Mouse (Mus musculus) heart, embryonic 12.5 days (tissue): ENCODE measurements around the gene Bhlha15. TPM values are rescaled to one million over a fixed set of nuclear protein-coding genes. Genes with fewer than 3 reads are reported as not detected.
A peak's percentile ranks its signal among the peaks of the same experiment; 100 is the strongest.

ENCODE experiments used
- ATAC-seq: fragments of 200-750 bp; cut with Nextera tagmentation; 2 replicates; pipeline ENCODE4 v1.8.0; 2017; ENCODE audit warnings: moderate TSS enrichment, moderate library complexity; ENCODE audit not compliant: insufficient number of reproducible peaks, low FRiP score
- H3K27ac ChIP-seq: fragments of 300-500 bp; sonication (generic); 2 replicates; pipeline ENCODE4 v1.5.1; 2016; ENCODE audit warnings: mild to moderate bottlenecking, moderate library complexity; ENCODE audit not compliant: poor library complexity, severe bottlenecking
- H3K27me3 ChIP-seq: fragments of 300-500 bp; sonication (generic); replicated peaks from 2 replicates; pipeline ENCODE4 v1.6.1; 2016; ENCODE audit warnings: mild to moderate bottlenecking, moderate library complexity
- H3K36me3 ChIP-seq: fragments of 300-500 bp; sonication (generic); 2 replicates; pipeline ENCODE4 v1.6.1; 2016; ENCODE audit warnings: mild to moderate bottlenecking, moderate library complexity
- H3K4me1 ChIP-seq: fragments of 300-500 bp; sonication (generic); replicated peaks from 2 replicates; pipeline ENCODE4 v1.6.1; 2016; ENCODE audit warnings: mild to moderate bottlenecking
- H3K4me2 ChIP-seq: fragments of 300-500 bp; sonication (generic); 2 replicates; pipeline ENCODE4 v1.6.1; 2016; ENCODE audit warnings: mild to moderate bottlenecking, moderate library complexity
- H3K4me3 ChIP-seq: fragments of 300-500 bp; sonication (generic); 2 replicates; pipeline ENCODE4 v1.5.1; 2016; ENCODE audit warnings: mild to moderate bottlenecking
- H3K9ac ChIP-seq: fragments of 300-500 bp; sonication (generic); 2 replicates; pipeline ENCODE4 v1.6.1; 2016; ENCODE audit warnings: mild to moderate bottlenecking, moderate library complexity
- H3K9me3 ChIP-seq: fragments of 300-500 bp; sonication (generic); replicated peaks from 2 replicates; pipeline ENCODE4 v1.6.1; 2016; ENCODE audit warnings: mild to moderate bottlenecking, moderate library complexity
- WGBS: fragments of 180-500 bp; shearing (Covaris S2); methylation state at CpG from one replicate; pipeline ENCODE4 v1.1.7; 2016; 5-methylcytosine and 5-hydroxymethylcytosine counted together
- polyA plus RNA-seq: library from polyadenylated mRNA; unstranded; fragments of >200 nt; fragmentation: Nextera tagmentation; extraction: Ambion mirVana; gene quantifications from 2 replicates; pipeline ENCODE4 v1.2.1, GENCODE M21; 2016

Bhlha15 gene
- polyA plus RNA-seq, 1 experiment from 2014 or later = 0.46 TPM

DNA sequence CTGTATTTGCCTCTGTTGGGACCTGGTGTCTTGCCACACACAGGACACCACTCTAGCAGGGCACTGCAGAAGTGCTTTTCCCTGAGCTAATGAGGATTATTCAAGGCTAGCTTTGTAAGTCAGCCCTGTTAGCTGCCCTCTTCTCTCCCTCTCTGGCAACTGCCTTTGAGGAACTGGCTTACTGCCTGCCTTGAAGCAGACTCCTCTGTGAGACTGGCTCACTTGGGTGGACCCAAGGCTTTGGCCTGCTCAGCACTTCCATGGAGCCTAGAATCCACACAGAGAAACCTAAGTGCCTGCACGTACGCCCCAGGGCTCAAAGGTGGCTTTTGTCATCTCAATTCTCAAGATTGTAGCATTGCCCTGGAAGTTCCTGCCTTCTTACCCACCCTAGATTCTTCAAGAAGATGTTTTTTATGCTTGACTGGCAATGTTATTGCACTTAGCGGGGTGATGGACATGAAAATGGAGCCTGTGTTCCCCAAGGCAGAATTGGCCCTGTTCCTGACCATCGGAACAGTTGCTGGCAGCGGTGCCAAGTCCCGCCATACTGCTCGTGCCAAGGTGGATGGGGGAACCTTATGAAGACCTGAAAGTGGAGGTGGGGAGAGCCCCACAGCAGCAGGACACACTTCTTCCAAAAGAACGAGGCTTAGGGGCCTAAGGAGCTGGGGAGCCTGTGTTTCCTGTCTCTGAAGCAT is 20.7 kb upstream of the Bhlha15 start:
- H3K9ac ChIP-seq = no peak overlapping the region
- H3K4me1 ChIP-seq = no peaks in the 10 kb centered on the region
- no peaks in the 10 kb centered on the region for H3K9me3 ChIP-seq
- no peak overlapping the region for H3K4me3 ChIP-seq
- no peak overlapping the region for H3K4me2 ChIP-seq
- no peak overlapping the region for H3K27ac ChIP-seq
- peaks cover 59% of the 10 kb centered on the region for H3K36me3 ChIP-seq
- no peaks in the 10 kb centered on the region for H3K27me3 ChIP-seq
- no peak for ATAC-seq
- WGBS = 85% methylated on average over 8 of the region's 8 CpGs

DNA sequence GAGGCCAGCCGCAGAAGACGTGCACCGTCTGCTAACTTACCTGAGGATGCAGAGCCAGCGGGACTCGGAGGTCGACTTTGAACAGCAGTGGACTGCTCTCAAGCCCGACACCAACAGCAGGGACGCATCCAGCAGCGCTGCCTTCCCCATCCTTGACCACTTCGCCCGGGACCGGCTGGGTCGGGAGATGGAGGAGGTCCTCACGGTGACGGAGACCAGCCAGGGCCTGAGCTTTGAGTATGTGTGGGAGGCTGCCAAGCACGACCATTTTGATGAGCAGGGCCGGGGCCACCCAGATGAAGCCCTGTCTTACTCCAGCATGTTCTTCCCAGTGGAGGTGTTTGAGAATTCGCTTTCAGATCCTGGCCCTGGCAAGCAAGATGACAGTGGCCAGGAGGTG is 16.4 kb upstream of the Bhlha15 start:
- Histone ChIP-seq H3K9me3 (no peaks in the 10 kb centered on the region), H3K9ac (no peak overlapping the region), H3K27me3 (no peaks in the 10 kb centered on the region), H3K4me3 (no peak overlapping the region), H3K4me2 (no peak overlapping the region), H3K27ac (no peak overlapping the region), H3K4me1 (no peaks in the 10 kb centered on the region), H3K36me3 (peaks cover 73% of the 10 kb centered on the region)
- WGBS = 92% methylated on average over 18 of the region's 18 CpGs
- no peak for ATAC-seq

DNA sequence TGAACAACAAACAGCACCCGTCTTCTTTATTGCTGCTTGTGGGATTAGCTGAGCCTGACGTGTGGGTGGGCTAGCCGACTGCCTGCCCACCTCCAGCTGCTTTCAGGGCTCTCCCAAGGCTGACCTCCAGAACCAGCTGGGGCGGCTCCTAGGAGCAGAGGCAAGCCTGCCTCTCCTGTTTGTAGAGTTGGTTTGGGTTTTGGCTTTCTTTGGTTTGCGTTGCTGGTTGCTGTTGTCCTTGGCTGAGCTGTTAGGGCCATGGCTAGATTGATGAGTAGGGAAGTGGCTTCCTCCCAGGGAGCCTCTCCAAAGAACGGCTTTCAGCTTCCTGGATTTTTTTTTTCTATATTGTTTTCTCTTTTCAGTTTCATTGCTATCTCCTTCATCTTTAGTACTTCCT is 11.9 kb upstream of the Bhlha15 start:
- no peak overlapping the region for H3K27ac ChIP-seq
- ATAC-seq = no peak
- 61% methylated on average over 6 of the region's 6 CpGs for WGBS
- no peak overlapping the region for H3K9ac ChIP-seq
- no peak overlapping the region for H3K4me3 ChIP-seq
- peaks cover 13% of the 10 kb centered on the region for H3K4me1 ChIP-seq
- H3K27me3 ChIP-seq = no peaks in the 10 kb centered on the region
- H3K36me3 ChIP-seq = peaks cover 54% of the 10 kb centered on the region
- no peak overlapping the region for H3K4me2 ChIP-seq
- H3K9me3 ChIP-seq = no peaks in the 10 kb centered on the region

DNA sequence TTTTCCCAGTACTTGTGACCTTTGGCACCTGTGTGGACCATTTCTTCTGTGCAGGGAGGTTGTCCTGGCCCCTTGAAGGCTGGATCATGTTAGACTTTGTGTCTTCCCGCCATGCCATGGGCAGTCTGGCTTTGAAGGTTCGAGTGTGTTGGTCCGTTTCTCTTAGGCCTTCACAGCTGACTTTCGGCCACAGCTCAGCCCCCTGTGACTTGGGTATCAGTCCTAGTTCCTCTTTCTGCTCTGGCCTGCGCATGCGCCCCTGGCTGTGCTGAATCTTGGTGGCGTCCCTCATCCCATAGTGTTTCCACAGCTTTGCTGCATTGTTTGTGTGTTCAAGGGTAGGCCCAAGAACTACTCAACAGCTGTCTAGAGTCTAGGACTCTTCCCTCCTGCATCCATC is 8.8 kb upstream of the Bhlha15 start:
- H3K4me1 ChIP-seq = peaks cover 20% of the 10 kb centered on the region
- no peak overlapping the region for H3K9ac ChIP-seq
- H3K27ac ChIP-seq = no peak overlapping the region
- ATAC-seq = no peak
- no peak overlapping the region for H3K4me2 ChIP-seq
- 86% methylated on average over 7 of the region's 7 CpGs for WGBS
- no peaks in the 10 kb centered on the region for H3K27me3 ChIP-seq
- no peak overlapping the region for H3K4me3 ChIP-seq
- H3K9me3 ChIP-seq = no peaks in the 10 kb centered on the region
- peaks cover 41% of the 10 kb centered on the region for H3K36me3 ChIP-seq

DNA sequence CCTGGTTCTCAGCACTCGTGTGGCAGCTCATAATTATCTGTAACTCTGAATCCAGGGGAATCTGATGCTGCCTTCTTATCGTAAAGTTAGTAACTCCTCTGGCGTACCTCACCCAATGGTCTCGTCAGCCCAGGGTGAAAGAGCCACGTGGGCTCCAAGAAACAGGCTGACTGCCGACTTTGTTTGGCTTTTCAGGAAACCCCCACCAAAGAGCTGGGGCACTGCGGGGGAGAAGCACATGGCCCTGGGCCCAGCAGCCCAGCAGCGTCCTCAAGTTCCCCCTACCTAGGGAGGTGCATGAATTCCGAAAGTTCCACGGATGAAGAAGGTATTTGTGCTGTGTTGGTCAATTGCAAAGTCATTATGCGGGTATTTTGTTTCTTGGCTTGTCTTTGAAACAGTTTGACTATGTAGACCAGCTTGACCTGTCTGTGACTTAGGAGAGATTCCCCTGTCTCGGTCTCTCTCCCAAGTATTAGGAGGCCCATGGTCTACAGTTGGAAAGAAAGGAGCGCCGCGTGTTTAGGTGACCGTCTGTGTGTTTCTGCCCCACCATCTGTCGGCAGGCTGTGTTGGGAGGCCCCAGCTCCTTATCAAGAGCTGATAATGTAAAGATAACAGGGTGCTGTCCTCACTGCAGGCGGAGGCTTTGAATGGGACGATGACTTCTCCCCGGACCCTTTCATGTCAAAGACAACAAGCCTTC is 7.4 kb upstream of the Bhlha15 start:
- Histone ChIP-seq H3K36me3 (peaks cover 35% of the 10 kb centered on the region), H3K9me3 (no peaks in the 10 kb centered on the region), H3K4me1 (peaks cover 20% of the 10 kb centered on the region), H3K27ac (no peak overlapping the region), H3K27me3 (no peaks in the 10 kb centered on the region), H3K9ac (no peak overlapping the region), H3K4me2 (peak overlapping the region; percentile 22), H3K4me3 (no peak overlapping the region)
- 16% methylated on average over 20 of the region's 20 CpGs for WGBS
- no peak; the same call in 1 of the 2 replicates for ATAC-seq

DNA sequence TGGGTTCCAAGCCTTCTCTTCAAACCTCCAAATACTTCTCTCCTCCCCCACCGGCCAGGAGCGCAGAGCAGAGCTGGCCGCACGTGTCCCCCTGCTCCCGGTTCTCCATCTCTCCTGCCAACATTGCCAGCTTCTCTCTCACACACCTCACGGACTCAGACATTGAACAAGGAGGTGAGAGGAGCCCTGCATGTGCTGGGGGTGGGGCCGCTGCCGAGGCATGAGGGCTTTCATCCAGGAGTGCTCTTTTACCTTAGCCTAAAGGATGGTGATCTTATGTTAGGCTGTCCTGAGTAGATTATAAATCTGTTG is 6.9 kb upstream of the Bhlha15 start:
- ATAC-seq = no peak
- Histone ChIP-seq H3K9ac (no peak overlapping the region), H3K4me3 (no peak overlapping the region), H3K9me3 (no peaks in the 10 kb centered on the region), H3K36me3 (peaks cover 36% of the 10 kb centered on the region), H3K27me3 (no peaks in the 10 kb centered on the region), H3K27ac (no peak overlapping the region), H3K4me1 (peaks cover 20% of the 10 kb centered on the region), H3K4me2 (peak overlapping the region; percentile 22)
- WGBS = 15% methylated on average over 8 of the region's 8 CpGs

DNA sequence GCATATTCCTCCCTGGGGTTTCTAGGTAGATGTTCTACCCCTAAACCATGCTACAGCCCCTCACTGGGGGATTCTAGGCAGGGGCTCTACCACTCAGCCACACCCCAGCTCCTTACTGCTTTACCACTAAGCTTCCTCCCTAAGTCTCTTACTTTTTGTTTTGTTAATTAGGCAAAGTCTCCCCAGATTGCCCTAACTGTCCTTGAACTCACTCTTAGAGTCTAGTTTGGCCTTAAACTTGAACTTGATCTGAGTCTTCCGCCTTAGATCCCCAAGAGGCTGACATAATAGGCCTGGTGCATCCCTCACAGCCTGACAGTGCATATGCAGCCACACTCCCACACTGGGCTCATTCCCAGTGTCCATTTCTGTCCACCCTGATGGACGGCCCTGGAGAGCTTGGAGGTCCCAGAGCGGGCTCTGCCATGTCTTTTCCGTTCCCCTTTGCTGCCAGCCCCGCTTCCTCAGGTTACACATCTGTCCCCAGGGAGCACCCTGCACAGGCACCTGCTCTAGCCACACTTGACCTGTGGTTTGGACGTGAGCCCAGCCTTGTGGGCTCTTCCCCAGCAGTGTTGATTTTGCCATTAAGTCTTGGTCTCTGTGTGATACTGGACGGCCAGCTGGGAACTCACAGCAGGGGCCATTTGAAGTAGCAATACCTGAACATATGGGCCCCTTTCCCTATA is 6.3 kb upstream of the Bhlha15 start:
- Histone ChIP-seq H3K4me3 (no peak overlapping the region), H3K9ac (no peak overlapping the region), H3K27ac (no peak overlapping the region), H3K4me2 (no peak overlapping the region), H3K27me3 (no peaks in the 10 kb centered on the region), H3K36me3 (peaks cover 38% of the 10 kb centered on the region), H3K4me1 (peaks cover 22% of the 10 kb centered on the region), H3K9me3 (no peaks in the 10 kb centered on the region)
- ATAC-seq = no peak
- 80% methylated on average over 7 of the region's 7 CpGs for WGBS

DNA sequence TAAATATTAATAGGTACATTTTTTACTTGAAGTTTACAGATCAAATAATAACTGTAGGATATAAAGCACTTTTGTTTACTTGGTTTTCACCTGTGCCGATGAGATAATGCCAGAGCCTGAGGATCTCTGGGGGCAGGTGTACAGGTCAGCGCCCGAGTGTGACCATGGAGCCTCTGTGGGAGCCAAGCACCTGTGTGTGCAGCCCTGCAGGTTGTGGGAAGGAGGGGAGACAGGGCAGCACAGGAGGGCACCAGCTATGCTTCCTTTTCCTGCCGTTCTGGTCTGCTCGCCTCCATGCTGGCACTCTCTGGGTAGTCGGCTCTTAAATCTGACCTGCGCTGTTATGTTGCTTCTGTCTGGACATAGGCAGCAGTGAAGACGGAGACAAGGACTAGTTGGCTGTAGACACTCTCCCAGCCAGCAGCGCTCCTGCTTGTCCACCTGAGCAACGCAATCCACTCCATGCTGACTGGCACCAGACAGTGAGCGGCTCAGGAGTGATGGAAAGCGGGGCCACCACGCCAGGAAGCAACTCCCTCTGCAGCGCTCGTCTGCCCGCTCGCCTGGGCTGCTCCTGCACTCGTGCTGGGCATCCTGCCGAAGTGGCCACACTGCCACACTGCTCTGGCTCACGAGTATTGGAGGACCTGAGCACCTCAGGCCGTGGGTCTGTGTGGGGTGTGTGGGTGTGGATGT is 5.6 kb upstream of the Bhlha15 start:
- H3K4me3 ChIP-seq = no peak overlapping the region
- peaks cover 29% of the 10 kb centered on the region for H3K4me1 ChIP-seq
- WGBS = 90% methylated on average over 21 of the region's 21 CpGs
- H3K9me3 ChIP-seq = no peaks in the 10 kb centered on the region
- H3K4me2 ChIP-seq = no peak overlapping the region
- H3K9ac ChIP-seq = no peak overlapping the region
- no peaks in the 10 kb centered on the region for H3K27me3 ChIP-seq
- ATAC-seq = no peak
- H3K36me3 ChIP-seq = peaks cover 31% of the 10 kb centered on the region
- H3K27ac ChIP-seq = no peak overlapping the region

DNA sequence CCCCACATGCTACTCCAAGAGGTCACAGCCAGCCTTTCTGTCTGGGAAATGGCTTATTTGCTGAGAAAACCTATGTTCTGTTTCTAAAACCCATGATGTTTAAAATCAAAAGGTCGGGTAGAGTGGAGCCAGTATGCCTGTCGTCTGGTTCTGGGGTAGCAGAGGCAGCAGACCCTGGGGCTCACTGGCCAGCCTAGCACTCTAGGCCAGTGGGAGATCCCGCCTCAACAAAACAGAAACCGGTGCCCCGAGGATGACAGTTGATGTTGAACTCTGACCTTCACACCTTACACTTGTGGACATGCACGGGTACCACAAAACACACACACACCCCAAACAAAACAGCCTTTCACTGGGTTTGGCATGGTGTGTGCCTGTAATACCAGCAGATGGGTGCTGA is 1.7 kb upstream of the Bhlha15 start:
- no peak overlapping the region for H3K27ac ChIP-seq
- H3K9ac ChIP-seq = no peak overlapping the region
- WGBS = 84% methylated on average over 6 of the region's 6 CpGs
- no peak overlapping the region for H3K4me2 ChIP-seq
- H3K4me3 ChIP-seq = no peak overlapping the region
- no peaks in the 10 kb centered on the region for H3K9me3 ChIP-seq
- no peaks in the 10 kb centered on the region for H3K27me3 ChIP-seq
- ATAC-seq = no peak
- H3K4me1 ChIP-seq = peaks cover 32% of the 10 kb centered on the region
- H3K36me3 ChIP-seq = peaks cover 24% of the 10 kb centered on the region

DNA sequence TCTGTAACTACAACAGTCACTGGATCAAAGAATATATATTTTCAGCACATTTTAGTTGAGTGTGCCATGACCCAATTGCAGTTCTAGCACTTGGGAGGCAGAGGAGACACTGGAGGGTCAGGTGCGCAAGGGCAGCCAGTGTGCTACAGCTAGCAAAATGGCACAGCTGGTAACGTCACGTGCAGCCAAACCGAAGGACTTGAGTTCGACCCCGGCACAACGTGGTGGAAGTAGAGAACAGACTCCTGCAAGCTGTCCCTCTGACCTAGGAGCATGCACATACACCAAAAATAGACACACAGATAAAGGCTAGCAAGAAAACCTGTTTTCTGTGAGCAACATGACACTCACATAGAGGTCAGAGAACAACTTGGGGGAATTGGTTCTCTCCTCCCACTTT is 759 bp upstream of the Bhlha15 start:
- Histone ChIP-seq H3K4me2 (peak overlapping the region; percentile 72), H3K9me3 (no peaks in the 10 kb centered on the region), H3K9ac (no peak overlapping the region), H3K4me3 (no peak overlapping the region), H3K4me1 (peaks cover 33% of the 10 kb centered on the region), H3K27me3 (no peaks in the 10 kb centered on the region), H3K27ac (no peak overlapping the region), H3K36me3 (peaks cover 23% of the 10 kb centered on the region)
- WGBS = 45% methylated on average over 7 of the region's 7 CpGs
- no peak for ATAC-seq

DNA sequence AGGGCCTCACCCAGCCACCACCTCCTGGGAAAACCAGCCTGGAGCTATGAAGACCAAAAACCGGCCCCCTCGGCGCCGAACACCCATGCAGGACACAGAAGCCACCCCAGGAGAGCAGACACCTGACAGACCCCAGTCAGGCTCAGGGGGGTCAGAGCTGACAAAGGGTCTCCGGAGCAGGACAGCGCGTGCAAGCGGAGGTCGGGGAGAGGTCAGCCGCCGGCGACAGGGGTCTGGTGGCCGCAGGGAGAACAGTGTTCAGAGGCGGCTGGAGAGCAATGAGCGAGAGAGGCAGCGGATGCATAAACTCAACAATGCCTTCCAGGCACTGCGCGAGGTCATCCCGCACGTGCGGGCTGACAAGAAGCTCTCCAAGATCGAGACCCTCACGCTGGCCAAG is 940 bp downstream of the Bhlha15 start:
- 44% methylated on average over 23 of the region's 23 CpGs for WGBS
- H3K36me3 ChIP-seq = peaks cover 10% of the 10 kb centered on the region
- peaks cover 33% of the 10 kb centered on the region for H3K4me1 ChIP-seq
- H3K27ac ChIP-seq = no peak overlapping the region
- no peaks in the 10 kb centered on the region for H3K9me3 ChIP-seq
- peak overlapping the region; percentile 72 for H3K4me2 ChIP-seq
- no peaks in the 10 kb centered on the region for H3K27me3 ChIP-seq
- H3K4me3 ChIP-seq = no peak overlapping the region
- H3K9ac ChIP-seq = peak overlapping the region; percentile 57
- ATAC-seq = no peak
